Comparison of ENCODE assay signal across 9 mouse cellular contexts in genomic region chr13:80963591-80963940, GRCm38 (mm10).
DNase-seq lines count a peak whose midpoint lies in the region; ATAC-seq and TF ChIP-seq lines count a peak whose summit lies in the region.
"Had no signal": no experiment of that assay in that cellular context is flagged by ENCODE, and none has a peak within 500 bp of the region (broad histone marks: within the 10 kb centered on the region; RNA-seq: fewer than 3 reads in every experiment).

No protein-coding gene starts in this region.

- H3K9me3 ChIP-seq in limb, embryonic 12.5 days: no peaks in the 10 kb centered on the region

- H3K36me3 ChIP-seq in heart, adult 2 months (ENCODE audit: control insufficient read depth, insufficient read depth, low read length): no peaks in the 10 kb centered on the region
- no peaks in the 10 kb centered on the region for H3K36me3 ChIP-seq in limb, embryonic 12.5 days
- H3K36me3 ChIP-seq: G1E had no signal

- peaks cover 4% of the 10 kb centered on the region for H3K4me1 ChIP-seq in heart, adult 2 months (ENCODE audit: control insufficient read depth, insufficient read depth, low read length)
- H3K4me1 ChIP-seq in limb, embryonic 12.5 days (replicated peaks): no peaks in the 10 kb centered on the region

- no peaks in the 10 kb centered on the region for H3K27me3 ChIP-seq in heart, adult 2 months (ENCODE audit: control insufficient read depth, insufficient read depth, low read length)
- H3K27me3 ChIP-seq in limb, embryonic 12.5 days: 0 out of 2 replicates have a peak, but pooled peaks cover 9% of the 10 kb centered on the region

- intact Hi-C loops in heart, adult 2 months (cut with DNase I): loop anchor here (10.0 kb wide), 2 partner anchors 171 to 401 kb away; no protein-coding TSS in a partner anchor
- intact Hi-C loops in heart, postnatal 25 days (cut with DNase I): loop anchor here (5.0 kb wide), 2 partner anchors 81 to 404 kb away; partner anchors contain the start of gene Arrdc3

- TF ChIP-seq POLR2A in heart, adult 2 months (IDR thresholded peaks at IDR 0.05; ENCODE audit: insufficient read depth, low read depth, low read length): no peak

- no peak; the same call in 1 of the 2 replicates for TF ChIP-seq EP300 in heart, adult 2 months (IDR thresholded peaks at IDR 0.05; ENCODE audit: insufficient read depth, low read depth, low read length)

- no peak overlapping the region; the same call in 1 of the 2 replicates for H3K4me3 ChIP-seq in heart, adult 2 months
- H3K4me3 ChIP-seq in limb, embryonic 12.5 days (replicated peaks): peak overlapping the region; percentile 52; the same call in 1 of the 2 replicates

- H3K9ac ChIP-seq in heart, adult 2 months (ENCODE audit: low read depth, low read length): no peak overlapping the region
- no peak overlapping the region for H3K9ac ChIP-seq in limb, embryonic 12.5 days (replicated peaks)

- no peak for DNase-seq in heart, adult 2 months
- no peak for DNase-seq in heart, postnatal 25 days (ENCODE audit: low spot score)
- DNase-seq in urinary bladder, postnatal 14 days (ENCODE audit: low spot score): peak; percentile 26
- no peak for DNase-seq in urinary bladder, adult 2 months (ENCODE audit: low spot score)
- peak; percentile 48 for DNase-seq in testis, postnatal 10 days (ENCODE audit: low spot score)
- DNase-seq in natural killer cell, adult 2 months (ENCODE audit: low spot score in 2 of 2): no peak

- H3K79me2 ChIP-seq in heart, adult 2 months (replicated peaks; ENCODE audit: control insufficient read depth, insufficient read depth, low read length): no peaks in the 10 kb centered on the region

- no peak for TF ChIP-seq CTCF in heart, adult 2 months (IDR thresholded peaks at IDR 0.05)

- H3K27ac ChIP-seq in heart, adult 2 months: peak overlapping the region; percentile 84
- no peak overlapping the region for H3K27ac ChIP-seq in limb, embryonic 12.5 days

- 66% methylated on average over 11 of the region's 11 CpGs for WGBS in heart, adult 2 months
- WGBS in limb, embryonic 12.5 days: 72% methylated on average over 11 of the region's 11 CpGs

- peak overlapping the region; percentile 78 for H3K4me2 ChIP-seq in limb, embryonic 12.5 days

- no peak for ATAC-seq in limb, embryonic 12.5 days (ENCODE audit: insufficient number of reproducible peaks, insufficient read depth, low FRiP score, low TSS enrichment, low read depth)
- ATAC-seq in inflammation-experienced regulatory T-cells, adult 6 months: no peak

Comparison
In these comparisons a context has a peak if more than half of its experiments do, and no peak if none do; other contexts are left out.
1. DNase-seq: peak in urinary bladder, postnatal 14 days (single experiment) and testis, postnatal 10 days (single experiment); none in heart, adult 2 months (0 of 2), heart, postnatal 25 days (single experiment), urinary bladder, adult 2 months (single experiment) and natural killer cell, adult 2 months (0 of 2).